ENCODE assay signal across 9 mouse cellular contexts in genomic region chr4:107984282-107984981, GRCm38 (mm10). TPM values are rescaled to one million over a fixed set of nuclear protein-coding genes. Genes with fewer than 3 reads are reported as not detected.
DNase-seq lines count a peak whose midpoint lies in the region; ATAC-seq and TF ChIP-seq lines count a peak whose summit lies in the region.
"Had no signal": no experiment of that assay in that cellular context is flagged by ENCODE, and none has a peak within 500 bp of the region (broad histone marks: within the 10 kb centered on the region; RNA-seq: fewer than 3 reads in every experiment).

No protein-coding gene starts in this region.

- H3K9me3 ChIP-seq in forebrain, embryonic 10.5 days, result no peaks in the 10 kb centered on the region
- H3K9me3 ChIP-seq in forebrain, embryonic 11.5 days (ENCODE audit: control insufficient read depth, low read length), result no peaks in the 10 kb centered on the region
- H3K9me3 ChIP-seq in intestine, postnatal 0 days (ENCODE audit: control insufficient read depth), result no peaks in the 10 kb centered on the region
- H3K9me3 ChIP-seq in hindbrain, embryonic 12.5 days (replicated peaks), result no peaks in the 10 kb centered on the region

- intact Hi-C loops in left cerebral cortex, adult 2 months (cut with DNase I), result loop anchor here (2.0 kb wide), 2 partner anchors 48 to 74 kb away; no protein-coding TSS in a partner anchor

- H3K4me1 ChIP-seq in forebrain, embryonic 10.5 days, result peaks cover 16% of the 10 kb centered on the region; the same call in 1 of the 2 replicates
- no peaks in the 10 kb centered on the region for H3K4me1 ChIP-seq in forebrain, embryonic 11.5 days (replicated peaks; ENCODE audit: control insufficient read depth, insufficient read depth, low read length)
- H3K4me1 ChIP-seq in intestine, postnatal 0 days (replicated peaks; ENCODE audit: control insufficient read depth, insufficient read depth, low read length), result no peaks in the 10 kb centered on the region
- peaks cover 10% of the 10 kb centered on the region for H3K4me1 ChIP-seq in hindbrain, embryonic 12.5 days

- no peak overlapping the region for H3K4me2 ChIP-seq in forebrain, embryonic 11.5 days (ENCODE audit: low read depth, low read length, severe bottlenecking)
- H3K4me2 ChIP-seq in intestine, postnatal 0 days (replicated peaks; ENCODE audit: low read depth), result no peak overlapping the region
- H3K4me2 ChIP-seq in hindbrain, embryonic 12.5 days (replicated peaks), result no peak overlapping the region

- no peak overlapping the region for H3K4me3 ChIP-seq in forebrain, embryonic 10.5 days
- no peak overlapping the region for H3K4me3 ChIP-seq in forebrain, embryonic 11.5 days (ENCODE audit: low read depth, low read length)
- H3K4me3 ChIP-seq in intestine, postnatal 0 days (ENCODE audit: low read depth, low read length), result no peak overlapping the region
- H3K4me3 ChIP-seq in left cerebral cortex, adult 2 months, result no peak overlapping the region
- H3K4me3 ChIP-seq in hindbrain, embryonic 12.5 days, result no peak overlapping the region

- peaks cover 18% of the 10 kb centered on the region; the same call in 1 of the 2 replicates for H3K27me3 ChIP-seq in forebrain, embryonic 10.5 days (ENCODE audit: poor library complexity, severe bottlenecking)
- no peaks in the 10 kb centered on the region for H3K27me3 ChIP-seq in forebrain, embryonic 11.5 days (ENCODE audit: control insufficient read depth, insufficient read depth, low read length)
- no peaks in the 10 kb centered on the region for H3K27me3 ChIP-seq in intestine, postnatal 0 days (replicated peaks; ENCODE audit: control insufficient read depth, insufficient read depth, low read length)
- no peaks in the 10 kb centered on the region for H3K27me3 ChIP-seq in hindbrain, embryonic 12.5 days

- no peak for TF ChIP-seq CTCF in intestine, postnatal 0 days (IDR thresholded peaks at IDR 0.05; ENCODE audit: low read depth)
- no peak for TF ChIP-seq CTCF in left cerebral cortex, adult 2 months (IDR thresholded peaks at IDR 0.05)

- no peak overlapping the region for H3K9ac ChIP-seq in forebrain, embryonic 11.5 days (ENCODE audit: low read length)
- H3K9ac ChIP-seq in intestine, postnatal 0 days (ENCODE audit: low read depth, low read length), result no peak overlapping the region
- H3K9ac ChIP-seq in hindbrain, embryonic 12.5 days, result no peak overlapping the region

- H3K36me3 ChIP-seq in forebrain, embryonic 10.5 days (replicated peaks), result no peaks in the 10 kb centered on the region
- H3K36me3 ChIP-seq in forebrain, embryonic 11.5 days (ENCODE audit: control insufficient read depth, insufficient read depth, low read length), result no peaks in the 10 kb centered on the region
- H3K36me3 ChIP-seq in intestine, postnatal 0 days (ENCODE audit: control insufficient read depth, insufficient read depth), result no peaks in the 10 kb centered on the region
- H3K36me3 ChIP-seq in hindbrain, embryonic 12.5 days, result no peaks in the 10 kb centered on the region

- no peak for ATAC-seq in forebrain, embryonic 11.5 days (replicated peaks; ENCODE audit: low FRiP score)
- peak; percentile 36; the same call in 1 of the 2 replicates for ATAC-seq in intestine, postnatal 0 days
- no peak for ATAC-seq in inflammation-experienced regulatory T-cells, adult 6 months
- ATAC-seq in hindbrain, embryonic 12.5 days (ENCODE audit: low FRiP score), result no peak

- no peak for DNase-seq in forebrain, embryonic 10.5 days (ENCODE audit: extremely low spot score, low spot score)
- no peak for DNase-seq in forebrain, embryonic 11.5 days (ENCODE audit: low spot score)
- DNase-seq in forelimb bud, embryonic 11.5 days (ENCODE audit: low read depth, low spot score), result peak; percentile 63
- peak; percentile 68 to 78 for DNase-seq in left cerebral cortex, adult 2 months (ENCODE audit: extremely low spot score in 1 of 2, low spot score in 2 of 2)
- peak; percentile 64 for DNase-seq in ovary, adult 18-20 months (ENCODE audit: low spot score)

- H3K27ac ChIP-seq in forebrain, embryonic 10.5 days, result peak overlapping the region; percentile 65; the same call in 1 of the 2 replicates
- no peak overlapping the region for H3K27ac ChIP-seq in forebrain, embryonic 11.5 days (ENCODE audit: low read depth, low read length)
- no peak overlapping the region for H3K27ac ChIP-seq in intestine, postnatal 0 days (ENCODE audit: low read depth, low read length)
- peak overlapping the region; percentile 76; the same call in 1 of the 2 replicates for H3K27ac ChIP-seq in left cerebral cortex, adult 2 months
- H3K27ac ChIP-seq in hindbrain, embryonic 12.5 days, result no peak overlapping the region

- WGBS in forebrain, embryonic 10.5 days, result 71% methylated on average over 7 of the region's 7 CpGs
- 78% methylated on average over 7 of the region's 7 CpGs for WGBS in forebrain, embryonic 11.5 days
- 57% methylated on average over 7 of the region's 7 CpGs for WGBS in intestine, postnatal 0 days
- WGBS in hindbrain, embryonic 12.5 days, result 60% methylated on average over 7 of the region's 7 CpGs

RNA-seq across cellular contexts. Expression of gene Slc1a7, which starts 16.3 kb away (rescaled TPM):
- 0.06 TPM in 1 of 2 replicates, not detected in the other for polyA plus RNA-seq in forebrain, embryonic 10.5 days (2016; fragmentation: Nextera tagmentation; extraction: Ambion mirVana)
- polyA plus RNA-seq in forebrain, embryonic 11.5 days (2014; fragmentation: Nextera tagmentation; extraction: Ambion mirVana), result not detected in 2 replicates
- polyA plus RNA-seq in intestine, postnatal 0 days (2015; fragmentation: Nextera tagmentation; extraction: Ambion mirVana), result 0.10 and 0.14 TPM in 2 replicates
- under 1 TPM; 0.43 to 0.94 TPM for total RNA-seq in left cerebral cortex, adult 2 months (2021)
- not detected for polyA plus RNA-seq in inflammation-experienced regulatory T-cells, adult 6 months (2017; shearing (Covaris generic))
- 0.08 TPM in 1 of 2 replicates, not detected in the other for polyA plus RNA-seq in hindbrain, embryonic 12.5 days (2016; fragmentation: Nextera tagmentation; extraction: Ambion mirVana)
- total RNA-seq: CH12.LX had no signal

Comparison
In these comparisons a context has a peak if more than half of its experiments do, and no peak if none do; other contexts are left out.
1. H3K27ac ChIP-seq: peak in forebrain, embryonic 10.5 days (single experiment) and left cerebral cortex, adult 2 months (single experiment); none in forebrain, embryonic 11.5 days (single experiment), intestine, postnatal 0 days (single experiment) and hindbrain, embryonic 12.5 days (single experiment).
2. DNase-seq: peak in forelimb bud, embryonic 11.5 days (single experiment), left cerebral cortex, adult 2 months (2 of 2) and ovary, adult 18-20 months (single experiment); none in forebrain, embryonic 10.5 days (single experiment) and forebrain, embryonic 11.5 days (single experiment).